Mouse (Mus musculus) thymus, adult 2 months (tissue): ENCODE measurements around the gene Mthfsd.

Experiments used
- CTCF ChIP-seq: fragments of 200-500 bp; IDR thresholded peaks from 2 replicates; pipeline ENCODE4 v1.5.1; 2012; ENCODE audit warnings: mild to moderate bottlenecking, control low read depth, low read length, moderate library complexity, borderline replicate concordance; ENCODE audit not compliant: control insufficient read depth, poor library complexity, insufficient read depth; ENCODE audit errors: extremely low read depth
- POLR2A ChIP-seq: fragments of 200-500 bp; IDR thresholded peaks from 2 replicates; pipeline ENCODE4 v1.6.1; 2012; ENCODE audit warnings: mild to moderate bottlenecking, low read length, control low read depth, moderate library complexity; ENCODE audit not compliant: control insufficient read depth, poor library complexity, insufficient read depth; ENCODE audit errors: extremely low read depth

- TF ChIP-seq CTCF (no peak), POLR2A (no peak)
Observed at GRCm38 (mm10) chr8:121083936-121084209, 24.3 kb downstream of the Mthfsd start.
